Mouse (Mus musculus) limb, embryonic 10.5 days (tissue): ENCODE results near the gene Dennd4b. TPM values are rescaled to one million over a fixed set of nuclear protein-coding genes. Genes with fewer than 3 reads are reported as not detected.
"Not testable (repeated sequence)": the region's sequence is repeated elsewhere in the genome, so short reads cannot be mapped to it uniquely, and the experiment has no call there.

Source experiments
- DNase-seq: peaks from one replicate; pipeline ENCODE4 v3.0.0-alpha.2; 2017; ENCODE audit warnings: low spot score
- H3K27ac ChIP-seq: fragments of 300-500 bp; sonication (generic); 2 replicates; pipeline ENCODE4 v1.5.1; 2016; ENCODE audit warnings: mild to moderate bottlenecking
- H3K27me3 ChIP-seq: fragments of 300-500 bp; sonication (generic); 2 replicates; pipeline ENCODE4 v1.6.1; 2016; ENCODE audit warnings: low read depth, mild to moderate bottlenecking; ENCODE audit not compliant: poor library complexity, severe bottlenecking
- H3K36me3 ChIP-seq: fragments of 300-500 bp; sonication (generic); 2 replicates; pipeline ENCODE4 v1.6.1; 2016; ENCODE audit warnings: mild to moderate bottlenecking, moderate library complexity
- H3K4me1 ChIP-seq: fragments of 300-500 bp; sonication (generic); 2 replicates; pipeline ENCODE4 v1.6.1; 2016
- H3K4me3 ChIP-seq: fragments of 300-500 bp; sonication (generic); 2 replicates; pipeline ENCODE4 v1.5.1; 2016; ENCODE audit warnings: mild to moderate bottlenecking, moderate library complexity
- H3K9me3 ChIP-seq: fragments of 300-500 bp; sonication (generic); replicated peaks from 2 replicates; pipeline ENCODE4 v1.6.1; 2016; ENCODE audit warnings: mild to moderate bottlenecking
- whole genome bisulfite sequencing: fragments of 180-500 bp; shearing (Covaris S2); methylation state at CpG from one replicate; pipeline ENCODE4 v1.1.7; 2016; 5-methylcytosine and 5-hydroxymethylcytosine counted together
- polyA plus RNA-seq: library from polyadenylated mRNA; unstranded; fragments of >200 nt; fragmentation: Nextera tagmentation; extraction: Ambion mirVana; gene quantifications from 2 replicates; pipeline ENCODE4 v1.2.1, GENCODE M21; 2016

Dennd4b gene
- polyA plus RNA-seq, 1 experiment from 2014 or later, result 5.1 TPM

- 91% methylated on average over 11 of the region's 11 CpGs for WGBS
- H3K4me1 ChIP-seq, result peaks cover 5% of the 10 kb centered on the region
Measured at GRCm38 (mm10) chr3:90275286-90275685, 10.3 kb downstream of the Dennd4b start.

GRCm38 (mm10) chr3:90276858-90277257 is 11.9 kb downstream of the Dennd4b start:
- Histone ChIP-seq H3K36me3 (peaks cover 85% of the 10 kb centered on the region), H3K4me3 (no peak overlapping the region), H3K27ac (no peak overlapping the region), H3K27me3 (no peaks in the 10 kb centered on the region), H3K9me3 (no peaks in the 10 kb centered on the region), H3K4me1 (peaks cover 5% of the 10 kb centered on the region)
- WGBS, result 39% methylated on average over 16 of the region's 16 CpGs
- DNase-seq, result no peak

More at GRCm38 (mm10) chr3:90275286-90275685, 10.3 kb downstream of the Dennd4b start:
- Histone ChIP-seq H3K4me3 (no peak overlapping the region), H3K27ac (no peak overlapping the region), H3K9me3 (no peaks in the 10 kb centered on the region), H3K27me3 (no peaks in the 10 kb centered on the region), H3K36me3 (peaks cover 86% of the 10 kb centered on the region)
- DNase-seq, result no peak

GRCm38 (mm10) chr3:90277793-90278192 is 12.8 kb downstream of the Dennd4b start:
- Histone ChIP-seq H3K36me3 (peaks cover 75% of the 10 kb centered on the region), H3K9me3 (no peaks in the 10 kb centered on the region), H3K4me1 (peaks cover 5% of the 10 kb centered on the region), H3K27ac (no peak overlapping the region), H3K27me3 (no peaks in the 10 kb centered on the region), H3K4me3 (no peak overlapping the region)
- no peak for DNase-seq
- 92% methylated on average over 9 of the region's 9 CpGs for WGBS

- H3K9me3 ChIP-seq, result no peaks in the 10 kb centered on the region
- H3K4me3 ChIP-seq, result no peak overlapping the region
- H3K36me3 ChIP-seq, result peaks cover 74% of the 10 kb centered on the region
- H3K4me1 ChIP-seq, result peaks cover 5% of the 10 kb centered on the region
- DNase-seq, result no peak
- H3K27ac ChIP-seq, result no peak overlapping the region
- WGBS, result 95% methylated on average over 10 of the region's 10 CpGs
- H3K27me3 ChIP-seq, result no peaks in the 10 kb centered on the region
Measured at GRCm38 (mm10) chr3:90278211-90278610, 13.2 kb downstream of the Dennd4b start.

GRCm38 (mm10) chr3:90279216-90279615 is 14.2 kb downstream of the Dennd4b start:
- Histone ChIP-seq H3K27ac (no peak overlapping the region), H3K27me3 (no peaks in the 10 kb centered on the region), H3K9me3 (no peaks in the 10 kb centered on the region), H3K4me1 (peaks cover 5% of the 10 kb centered on the region), H3K4me3 (no peak overlapping the region), H3K36me3 (peaks cover 63% of the 10 kb centered on the region)
- WGBS, result 92% methylated on average over 9 of the region's 9 CpGs
- DNase-seq, result no peak

- Histone ChIP-seq H3K27ac (no peak overlapping the region), H3K36me3 (peaks cover 62% of the 10 kb centered on the region), H3K4me3 (no peak overlapping the region), H3K27me3 (no peaks in the 10 kb centered on the region), H3K9me3 (no peaks in the 10 kb centered on the region), H3K4me1 (peaks cover 5% of the 10 kb centered on the region)
- 94% methylated on average over 7 of the region's 7 CpGs for WGBS
- DNase-seq, result no peak
Measured at GRCm38 (mm10) chr3:90279743-90280142, 14.8 kb downstream of the Dennd4b start.

DNA sequence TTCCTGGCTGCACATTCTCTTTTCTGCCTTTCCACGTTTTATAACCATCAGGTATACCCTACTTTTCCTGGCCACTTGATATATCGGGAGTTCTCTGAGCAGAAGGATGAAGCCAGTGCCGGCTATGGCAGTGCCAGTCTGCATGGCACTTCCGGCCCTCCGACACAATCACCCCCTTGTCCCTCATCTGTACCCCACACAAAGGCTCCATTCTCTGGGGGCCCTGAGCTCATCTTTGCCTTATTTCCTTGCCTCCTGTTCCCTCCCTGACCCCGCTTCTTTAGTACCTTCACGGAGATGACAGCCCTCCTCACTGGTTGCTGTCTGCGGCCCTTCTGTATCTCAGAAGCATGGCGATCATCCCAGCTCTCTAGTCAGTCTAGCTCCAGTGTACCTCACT is 15.7 kb downstream of the Dennd4b start:
- H3K4me3 ChIP-seq, result no peak overlapping the region
- DNase-seq, result no peak
- H3K4me1 ChIP-seq, result peaks cover 5% of the 10 kb centered on the region
- no peaks in the 10 kb centered on the region for H3K9me3 ChIP-seq
- 90% methylated on average over 9 of the region's 9 CpGs for WGBS
- peaks cover 55% of the 10 kb centered on the region for H3K36me3 ChIP-seq
- no peak overlapping the region for H3K27ac ChIP-seq
- H3K27me3 ChIP-seq, result no peaks in the 10 kb centered on the region

GRCm38 (mm10) chr3:90284150-90284549 is 19.2 kb downstream of the Dennd4b start:
- no peaks in the 10 kb centered on the region for H3K4me1 ChIP-seq
- H3K36me3 ChIP-seq, result peaks cover 21% of the 10 kb centered on the region
- no peaks in the 10 kb centered on the region for H3K9me3 ChIP-seq
- H3K4me3 ChIP-seq, result no peak overlapping the region
- 92% methylated on average over 2 of the region's 2 CpGs for WGBS
- no peak overlapping the region for H3K27ac ChIP-seq
- DNase-seq, result no peak
- no peaks in the 10 kb centered on the region for H3K27me3 ChIP-seq

DNA sequence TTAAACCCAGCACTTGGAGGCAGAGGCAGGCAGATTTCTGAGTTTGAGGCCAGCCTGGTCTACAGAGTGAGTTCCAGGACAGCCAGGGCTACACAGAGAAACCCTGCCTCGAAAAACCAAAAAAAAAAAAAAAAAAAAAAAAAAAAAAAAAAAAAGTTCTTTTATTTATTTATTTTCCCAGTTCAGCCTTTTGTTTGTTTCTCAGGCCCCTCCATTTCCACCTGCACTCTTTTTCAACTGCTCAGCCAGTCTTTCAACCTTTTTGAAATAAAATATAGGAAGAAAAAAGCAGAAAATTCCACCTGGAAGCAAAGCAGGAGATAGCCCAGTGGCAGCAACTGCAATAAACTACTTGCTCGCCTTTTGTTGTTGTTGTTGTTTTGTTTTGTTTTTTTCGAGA is 24.4 kb downstream of the Dennd4b start:
- H3K9me3 ChIP-seq, H3K36me3 ChIP-seq, H3K4me1 ChIP-seq, DNase-seq, H3K4me3 ChIP-seq, H3K27ac ChIP-seq, H3K27me3 ChIP-seq: not testable (repeated sequence)
- WGBS, result 87% methylated on average over 3 of the region's 3 CpGs

- Histone ChIP-seq H3K4me1 (peaks cover 16% of the 10 kb centered on the region), H3K9me3 (no peaks in the 10 kb centered on the region), H3K27ac (no peak overlapping the region), H3K4me3 (no peak overlapping the region), H3K36me3 (peaks cover 8% of the 10 kb centered on the region), H3K27me3 (no peaks in the 10 kb centered on the region)
- WGBS, result 92% methylated on average over 1 of the region's 1 CpGs
- no peak for DNase-seq
Measured at GRCm38 (mm10) chr3:90290602-90291001, 25.6 kb downstream of the Dennd4b start.

DNA sequence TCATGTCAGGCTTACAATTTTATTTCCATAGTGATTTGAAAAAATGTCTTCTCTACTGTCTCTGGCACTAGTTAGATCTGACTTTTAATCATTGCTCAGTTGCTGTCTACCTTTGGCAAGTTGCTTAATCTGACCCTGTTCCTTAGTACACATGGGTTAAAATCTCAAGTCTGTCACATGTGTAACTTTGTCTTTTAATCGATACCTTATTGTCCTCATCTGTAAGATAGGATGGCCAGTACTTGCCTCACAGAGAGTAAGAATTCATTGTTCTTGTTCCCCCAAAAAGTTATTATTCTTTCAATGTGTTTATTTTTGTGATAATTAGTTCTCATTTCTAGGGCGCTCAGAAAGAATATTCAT is 27.0 kb downstream of the Dennd4b start:
- H3K4me1 ChIP-seq, result peaks cover 16% of the 10 kb centered on the region
- no peaks in the 10 kb centered on the region for H3K9me3 ChIP-seq
- peak overlapping the region; percentile 86 for H3K4me3 ChIP-seq
- H3K27me3 ChIP-seq, result no peaks in the 10 kb centered on the region
- no peak for DNase-seq
- H3K27ac ChIP-seq, result peak overlapping the region; percentile 98
- WGBS, result 45% methylated on average over 2 of the region's 2 CpGs
- H3K36me3 ChIP-seq, result peaks cover 16% of the 10 kb centered on the region

DNA sequence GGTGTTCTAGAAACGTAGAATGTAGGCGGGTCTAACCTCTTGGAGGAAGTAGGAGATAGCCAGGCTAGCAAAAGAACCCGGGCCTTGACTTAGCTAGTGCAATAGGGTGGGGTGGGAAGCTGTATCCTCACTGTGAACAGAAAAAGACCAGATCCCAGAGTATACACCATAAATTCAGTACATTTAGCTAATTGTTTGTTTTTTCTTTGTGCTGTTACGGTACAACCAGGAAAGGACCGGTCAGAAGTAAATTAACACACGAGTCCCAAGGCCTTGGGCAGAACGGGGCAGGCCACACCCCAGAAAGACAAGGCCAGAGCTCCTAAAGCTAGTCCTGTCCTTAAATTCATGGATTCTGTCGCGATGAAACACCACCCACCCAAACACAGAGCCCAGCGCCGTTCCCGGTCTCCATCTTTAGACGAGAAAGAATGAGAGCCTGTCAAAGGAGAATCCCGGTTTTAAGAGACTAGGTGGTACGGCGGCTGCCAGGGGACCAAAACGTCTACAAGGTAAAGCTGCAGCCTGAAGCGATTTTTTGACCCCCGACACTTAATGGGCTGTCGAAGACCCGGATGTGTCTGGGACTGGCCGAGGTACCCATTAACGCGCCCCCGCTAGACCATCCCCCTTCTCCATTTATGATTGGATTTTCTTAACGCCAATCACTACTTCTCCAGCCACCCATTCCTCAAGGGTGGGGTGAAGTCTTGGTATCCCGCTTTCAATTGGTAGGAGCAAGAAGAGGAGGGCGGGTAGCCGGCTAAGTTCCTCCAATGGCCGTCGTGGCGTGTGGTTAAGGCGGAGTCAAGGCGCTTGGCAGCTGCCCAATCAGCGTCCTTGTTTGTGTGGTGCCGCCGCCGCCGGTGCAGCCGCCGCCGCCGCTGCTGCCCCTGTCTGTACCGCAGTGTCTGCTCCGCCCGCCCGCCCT is 27.6 kb downstream of the Dennd4b start, which contains the start of gene Gatad2b:
TSS of gene Gatad2b (plus strand) at position 834 of the 931 bp plus-strand sequence.
- Histone ChIP-seq H3K9me3 (no peaks in the 10 kb centered on the region), H3K4me3 (peak within 1 kb of the TSS; percentile 86), H3K4me1 (peaks cover 16% of the 10 kb centered on the region), H3K36me3 (peaks cover 20% of the 10 kb centered on the region), H3K27me3 (no peaks in the 10 kb centered on the region), H3K27ac (peak within 1 kb of the TSS; percentile 98)
- WGBS, result under 1% methylated on average over 47 of the region's 47 CpGs
- DNase-seq, result peak; percentile 100

DNA sequence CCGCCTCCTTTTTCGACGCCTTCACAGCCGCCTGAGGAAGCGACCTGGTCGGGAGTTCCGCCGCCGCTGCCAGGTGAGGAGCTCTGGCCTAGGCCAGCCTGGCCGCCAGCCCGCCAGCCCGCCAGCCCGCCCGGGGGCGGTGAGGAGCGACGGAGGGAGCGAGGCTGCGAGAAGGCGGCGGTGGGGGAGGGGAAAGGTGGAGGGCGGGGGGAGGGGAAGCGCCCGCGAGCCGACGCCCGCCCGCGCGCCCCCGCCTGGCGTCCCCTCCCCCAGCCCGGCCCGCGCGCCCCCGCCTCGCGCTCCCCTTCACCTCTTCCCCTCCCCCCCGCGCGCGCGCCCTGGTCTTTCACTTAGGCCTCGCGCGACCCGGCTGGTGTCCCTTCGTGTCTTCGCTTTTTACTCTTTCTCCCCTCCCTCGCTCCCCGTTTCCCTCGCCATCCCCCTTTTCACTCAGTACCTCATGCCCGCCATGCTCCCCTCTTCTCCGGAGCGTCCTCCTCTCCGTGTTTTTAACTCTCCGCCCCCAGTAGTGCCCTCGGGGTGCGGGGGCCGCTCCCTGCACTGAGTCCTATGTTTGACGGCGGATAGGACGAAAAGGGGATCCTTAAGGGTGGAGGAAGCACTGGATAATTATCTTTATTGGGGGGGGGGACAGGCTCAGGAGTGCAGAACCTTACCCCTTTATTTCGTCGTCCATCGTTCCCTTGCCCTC is 28.5 kb downstream of the Dennd4b start:
- H3K27ac ChIP-seq, result peak overlapping the region; percentile 98
- peaks cover 24% of the 10 kb centered on the region for H3K36me3 ChIP-seq
- DNase-seq, result peak; percentile 93
- H3K4me3 ChIP-seq, result peak overlapping the region; percentile 86
- H3K27me3 ChIP-seq, result no peaks in the 10 kb centered on the region
- WGBS, result under 1% methylated on average over 42 of the region's 68 CpGs
- peaks cover 16% of the 10 kb centered on the region for H3K4me1 ChIP-seq
- no peaks in the 10 kb centered on the region for H3K9me3 ChIP-seq
